Mouse (Mus musculus): ENCODE measurements around the gene Armc2.

DNA sequence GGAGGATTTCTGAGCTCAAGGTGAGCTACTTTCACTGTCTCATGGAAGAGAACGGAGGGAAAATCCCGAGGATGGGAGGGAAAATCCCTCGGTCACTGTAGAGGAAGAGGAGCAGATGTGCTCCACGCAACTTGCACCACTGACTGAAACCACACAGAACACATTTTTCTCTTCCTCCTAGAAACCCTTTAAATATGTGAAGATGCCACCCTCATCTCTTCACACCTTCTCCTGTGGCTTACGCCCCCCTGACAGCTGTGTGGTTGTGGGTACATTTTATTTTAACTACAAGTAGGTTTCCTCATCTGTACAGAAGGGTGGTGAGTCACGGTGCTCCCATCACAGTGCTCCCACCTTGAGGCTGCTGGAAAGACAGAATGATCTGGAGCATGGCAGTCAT, 34.0 kb downstream of the Armc2 start:
- TF ChIP-seq MYC (IDR thresholded peaks at IDR 0.05; ENCODE audit: low read depth, low read length), result peak; percentile 89; the same call in 1 of the 2 replicates
- TF ChIP-seq USF1 (IDR thresholded peaks at IDR 0.05; ENCODE audit: low read depth, low read length), result no peak
- TF ChIP-seq CHD1 (IDR thresholded peaks at IDR 0.05; ENCODE audit: low read depth, low read length), result no peak
- no peak for TF ChIP-seq CTCF (conservative IDR thresholded peaks at IDR 0.05 in 1 of 2, IDR thresholded peaks at IDR 0.05 in 1 of 2; ENCODE audit: low read depth in 2 of 2, low read length in 2 of 2)
- peak; percentile 71 for TF ChIP-seq MAFK (IDR thresholded peaks at IDR 0.05; ENCODE audit: insufficient replicate concordance, low read length)
- peak; percentile 36; the same call in 1 of the 2 replicates for TF ChIP-seq ELF1 (IDR thresholded peaks at IDR 0.05; ENCODE audit: low read depth, low read length)
- TF ChIP-seq TBP (conservative IDR thresholded peaks at IDR 0.05; ENCODE audit: low read depth, low read length), result no peak
- 0 out of 2 replicates have a peak, but pooled peaks have one; percentile 15 for TF ChIP-seq ZNF384 (IDR thresholded peaks at IDR 0.05; ENCODE audit: low read depth, low read length)
- TF ChIP-seq EP300 (IDR thresholded peaks at IDR 0.05; ENCODE audit: low read length), result peak; percentile 95
- peak; percentile 65; the same call in 1 of the 2 replicates for TF ChIP-seq JUND (conservative IDR thresholded peaks at IDR 0.05; ENCODE audit: low read depth, low read length)

Data from CH12.LX (cell line).